Mouse (Mus musculus) myocyte (in vitro differentiated cells): ENCODE results near the gene Rps27rt.

Source experiments
- CEBPB ChIP-seq: IDR thresholded peaks from 2 replicates; pipeline ENCODE4 v1.6.1; 2011; ENCODE audit warnings: mild to moderate bottlenecking, moderate library complexity; ENCODE audit not compliant: poor library complexity, insufficient read depth, severe bottlenecking
- E2F4 ChIP-seq: IDR thresholded peaks from one replicate; pipeline ENCODE4 v1.6.1; 2011; ENCODE audit warnings: mild to moderate bottlenecking, control low read depth, moderate library complexity; ENCODE audit not compliant: insufficient read depth
- MYOD1 ChIP-seq, 3 experiments: IDR thresholded peaks; one replicate each; pipeline ENCODE4 v1.6.1; 2011; ENCODE audit warnings: control low read depth in 2 of 3, low read depth in 2 of 3, mild to moderate bottlenecking in 2 of 3, moderate library complexity in 1 of 3; ENCODE audit not compliant: insufficient read length in 2 of 3, control insufficient read depth in 1 of 3
- POLR2A ChIP-seq: IDR thresholded peaks from one replicate; pipeline ENCODE4 v1.6.1; 2011; ENCODE audit warnings: low read depth, mild to moderate bottlenecking, control low read depth, moderate library complexity; ENCODE audit not compliant: insufficient read length
- POLR2AphosphoS2 ChIP-seq: IDR thresholded peaks from one replicate; pipeline ENCODE4 v1.6.1; 2011; ENCODE audit warnings: low read depth, control low read depth; ENCODE audit not compliant: insufficient read length
- REST ChIP-seq: IDR thresholded peaks from one replicate; pipeline ENCODE4 v1.6.1; 2011; ENCODE audit warnings: mild to moderate bottlenecking, control low read depth, moderate library complexity; ENCODE audit not compliant: insufficient read depth, insufficient read length
- SRF ChIP-seq: IDR thresholded peaks from one replicate; pipeline ENCODE4 v1.6.1; 2011; ENCODE audit warnings: low read depth; ENCODE audit not compliant: control insufficient read depth, insufficient read length
- TCF3 ChIP-seq: IDR thresholded peaks from one replicate; pipeline ENCODE4 v1.6.1; 2011; ENCODE audit warnings: low read depth, control low read depth; ENCODE audit not compliant: insufficient read length
- USF1 ChIP-seq: IDR thresholded peaks from one replicate; pipeline ENCODE4 v1.6.1; 2011; ENCODE audit warnings: low read depth, mild to moderate bottlenecking, control low read depth, moderate library complexity

GRCm38 (mm10) chr9:115023137-115023536 lies 40.6 kb upstream of the Rps27rt start:
- no peak for TF ChIP-seq POLR2A
- TF ChIP-seq REST, result no peak
- no peak for TF ChIP-seq MYOD1 (IDR thresholded peaks at IDR 0.05; ENCODE audit: control insufficient read depth in 1 of 3, insufficient read length in 2 of 3, low read depth in 2 of 3)
- TF ChIP-seq USF1, result no peak
- no peak for TF ChIP-seq E2F4
- no peak for TF ChIP-seq CEBPB
- TF ChIP-seq SRF, result no peak
- TF ChIP-seq POLR2AphosphoS2, result no peak
- no peak for TF ChIP-seq TCF3
